15 mouse cellular contexts compared by ENCODE assay signal in genomic region chr8:24294565-24294964, GRCm38 (mm10).
"Had no signal": no experiment of that assay in that cellular context is flagged by ENCODE, and none has a peak within 500 bp of the region (broad histone marks: within the 10 kb centered on the region; RNA-seq: fewer than 3 reads in every experiment).

No protein-coding gene starts in this region.

- H3K4me2 ChIP-seq: liver, embryonic 11.5 days; liver, embryonic 15.5 days; midbrain, embryonic 11.5 days; midbrain, embryonic 15.5 days; neural tube, embryonic 13.5 days had no signal

- H3K9me3 ChIP-seq: limb, embryonic 10.5 days; liver, embryonic 15.5 days; midbrain, embryonic 15.5 days had no signal

- H3K4me3 ChIP-seq: left cerebral cortex, adult 2 months; limb, embryonic 10.5 days; liver, embryonic 15.5 days; megakaryocyte, embryonic 14.5 days; midbrain, embryonic 15.5 days; neural tube, embryonic 13.5 days had no signal

- H3K9ac ChIP-seq: liver, embryonic 15.5 days; midbrain, embryonic 15.5 days; neural tube, embryonic 13.5 days had no signal

- H3K27ac ChIP-seq: left cerebral cortex, adult 2 months; limb, embryonic 10.5 days; liver, embryonic 15.5 days; macrophage; midbrain, embryonic 15.5 days; neural tube, embryonic 13.5 days had no signal

- ATAC-seq: hindbrain, embryonic 16.5 days; inflammation-experienced regulatory T-cells, adult 6 months; midbrain, embryonic 15.5 days had no signal

- H3K27me3 ChIP-seq: liver, embryonic 15.5 days; megakaryocyte, embryonic 14.5 days; midbrain, embryonic 15.5 days; neural tube, embryonic 13.5 days had no signal

- DNase-seq: kidney, adult 18-20 months; right cerebral cortex, postnatal 14 days; thymus, adult 2 months; thymus, postnatal 25 days had no signal

- H3K4me1 ChIP-seq: liver, embryonic 15.5 days; megakaryocyte, embryonic 14.5 days; midbrain, embryonic 15.5 days had no signal

- H3K36me3 ChIP-seq: limb, embryonic 10.5 days; liver, embryonic 15.5 days; midbrain, embryonic 15.5 days; neural tube, embryonic 13.5 days had no signal
